Mouse (Mus musculus): Measurements from ENCODE around the gene Polr1c. TPM values are rescaled to one million over a fixed set of nuclear protein-coding genes. Genes with fewer than 3 reads are reported as not detected.
A peak's percentile ranks its signal among the peaks of the same experiment; 100 is the strongest.

Gene Polr1c
- polyA plus RNA-seq, 1 experiment: 62.5 TPM

GRCm38 (mm10) chr17:46282483-46283123 lies 34.7 kb upstream of the Polr1c start, which contains the start of gene Tjap1:
Tjap1 (minus strand) TSS chr17:46283026.
- Histone ChIP-seq H3K4me3 (replicated peaks; ENCODE audit: insufficient read depth, low read depth, low read length) (peak within 1 kb of the TSS; percentile 100), H3K27me3 (ENCODE audit: control insufficient read depth, insufficient read depth, low read length) (no peaks in the 10 kb centered on the region), H3K4me1 (ENCODE audit: control insufficient read depth, insufficient read depth, low read length) (peaks cover 3% of the 10 kb centered on the region; the same call in 1 of the 2 replicates), H3K27ac (ENCODE audit: insufficient read depth, low read length) (no peak within 1 kb of the TSS)
- peak; percentile 85 to 87 for DNase-seq
- 1% methylated on average over 37 of the region's 37 CpGs for WGBS
- TF ChIP-seq CTCF (IDR thresholded peaks at IDR 0.05; ENCODE audit: borderline replicate concordance, insufficient read depth, low read depth, low read length): no peak
- TF ChIP-seq POLR2A (IDR thresholded peaks at IDR 0.05; ENCODE audit: borderline replicate concordance, insufficient read depth, low read length): peak; percentile 55; the same call in 1 of the 2 replicates

- H3K27ac ChIP-seq (ENCODE audit: insufficient read depth, low read length): no peak overlapping the region
Measured at GRCm38 (mm10) chr17:46278011-46278765, 30.3 kb upstream of the Polr1c start.

GRCm38 (mm10) chr17:46277586-46277985 lies 29.7 kb upstream of the Polr1c start:
- no peaks in the 10 kb centered on the region for H3K27me3 ChIP-seq (ENCODE audit: control insufficient read depth, insufficient read depth, low read length)
- H3K4me1 ChIP-seq (ENCODE audit: control insufficient read depth, insufficient read depth, low read length): peaks cover 3% of the 10 kb centered on the region; the same call in 1 of the 2 replicates
- WGBS: 88% methylated on average over 4 of the region's 4 CpGs
- H3K4me3 ChIP-seq (replicated peaks; ENCODE audit: insufficient read depth, low read depth, low read length): no peak overlapping the region
- no peak for TF ChIP-seq POLR2A (IDR thresholded peaks at IDR 0.05; ENCODE audit: borderline replicate concordance, insufficient read depth, low read length)
- no peak for TF ChIP-seq CTCF (IDR thresholded peaks at IDR 0.05; ENCODE audit: borderline replicate concordance, insufficient read depth, low read depth, low read length)
- no peak for DNase-seq
- H3K27ac ChIP-seq (ENCODE audit: insufficient read depth, low read length): no peak overlapping the region

More at GRCm38 (mm10) chr17:46278011-46278765, 30.3 kb upstream of the Polr1c start:
- TF ChIP-seq POLR2A (IDR thresholded peaks at IDR 0.05; ENCODE audit: borderline replicate concordance, insufficient read depth, low read length): no peak
- TF ChIP-seq CTCF (IDR thresholded peaks at IDR 0.05; ENCODE audit: borderline replicate concordance, insufficient read depth, low read depth, low read length): no peak
- 91% methylated on average over 12 of the region's 12 CpGs for WGBS
- Histone ChIP-seq H3K4me3 (replicated peaks; ENCODE audit: insufficient read depth, low read depth, low read length) (no peak overlapping the region), H3K27me3 (ENCODE audit: control insufficient read depth, insufficient read depth, low read length) (no peaks in the 10 kb centered on the region), H3K4me1 (ENCODE audit: control insufficient read depth, insufficient read depth, low read length) (peaks cover 3% of the 10 kb centered on the region; the same call in 1 of the 2 replicates)
- no peak for DNase-seq

- no peak for TF ChIP-seq CTCF (IDR thresholded peaks at IDR 0.05; ENCODE audit: borderline replicate concordance, insufficient read depth, low read depth, low read length)
- no peak for TF ChIP-seq POLR2A (IDR thresholded peaks at IDR 0.05; ENCODE audit: borderline replicate concordance, insufficient read depth, low read length)
- no peak overlapping the region for H3K27ac ChIP-seq (ENCODE audit: insufficient read depth, low read length)
- no peak for DNase-seq
- 83% methylated on average over 10 of the region's 10 CpGs for WGBS
- H3K4me1 ChIP-seq (ENCODE audit: control insufficient read depth, insufficient read depth, low read length): no peaks in the 10 kb centered on the region
- no peak overlapping the region for H3K4me3 ChIP-seq (replicated peaks; ENCODE audit: insufficient read depth, low read depth, low read length)
- H3K27me3 ChIP-seq (ENCODE audit: control insufficient read depth, insufficient read depth, low read length): no peaks in the 10 kb centered on the region
Measured at GRCm38 (mm10) chr17:46275506-46275905, 27.7 kb upstream of the Polr1c start.

- no peak for DNase-seq
- no peak overlapping the region for H3K4me3 ChIP-seq (replicated peaks; ENCODE audit: insufficient read depth, low read depth, low read length)
- H3K27ac ChIP-seq (ENCODE audit: insufficient read depth, low read length): no peak overlapping the region
- TF ChIP-seq CTCF (IDR thresholded peaks at IDR 0.05; ENCODE audit: borderline replicate concordance, insufficient read depth, low read depth, low read length) (no peak), POLR2A (IDR thresholded peaks at IDR 0.05; ENCODE audit: borderline replicate concordance, insufficient read depth, low read length) (no peak)
- H3K4me1 ChIP-seq (ENCODE audit: control insufficient read depth, insufficient read depth, low read length): no peaks in the 10 kb centered on the region
- no peaks in the 10 kb centered on the region for H3K27me3 ChIP-seq (ENCODE audit: control insufficient read depth, insufficient read depth, low read length)
- WGBS: 83% methylated on average over 6 of the region's 6 CpGs
Measured at GRCm38 (mm10) chr17:46275034-46275433, 27.2 kb upstream of the Polr1c start.

GRCm38 (mm10) chr17:46274465-46274864 lies 26.6 kb upstream of the Polr1c start:
- DNase-seq: no peak
- H3K4me3 ChIP-seq (replicated peaks; ENCODE audit: insufficient read depth, low read depth, low read length): no peak overlapping the region
- H3K27ac ChIP-seq (ENCODE audit: insufficient read depth, low read length): no peak overlapping the region
- H3K27me3 ChIP-seq (ENCODE audit: control insufficient read depth, insufficient read depth, low read length): no peaks in the 10 kb centered on the region
- TF ChIP-seq POLR2A (IDR thresholded peaks at IDR 0.05; ENCODE audit: borderline replicate concordance, insufficient read depth, low read length): no peak
- TF ChIP-seq CTCF (IDR thresholded peaks at IDR 0.05; ENCODE audit: borderline replicate concordance, insufficient read depth, low read depth, low read length): no peak
- no peaks in the 10 kb centered on the region for H3K4me1 ChIP-seq (ENCODE audit: control insufficient read depth, insufficient read depth, low read length)
- WGBS: 81% methylated on average over 6 of the region's 6 CpGs

GRCm38 (mm10) chr17:46273803-46274236 lies 26.0 kb upstream of the Polr1c start:
- TF ChIP-seq POLR2A (IDR thresholded peaks at IDR 0.05; ENCODE audit: borderline replicate concordance, insufficient read depth, low read length): no peak
- no peak for TF ChIP-seq CTCF (IDR thresholded peaks at IDR 0.05; ENCODE audit: borderline replicate concordance, insufficient read depth, low read depth, low read length)
- no peaks in the 10 kb centered on the region for H3K4me1 ChIP-seq (ENCODE audit: control insufficient read depth, insufficient read depth, low read length)
- H3K4me3 ChIP-seq (replicated peaks; ENCODE audit: insufficient read depth, low read depth, low read length): no peak overlapping the region
- 39% methylated on average over 1 of the region's 1 CpGs for WGBS
- H3K27ac ChIP-seq (ENCODE audit: insufficient read depth, low read length): no peak overlapping the region
- no peaks in the 10 kb centered on the region for H3K27me3 ChIP-seq (ENCODE audit: control insufficient read depth, insufficient read depth, low read length)
- DNase-seq: no peak
